Mouse (Mus musculus) ES-E14 (cell line): ENCODE data around the gene Lrp1. TPM values are rescaled to one million over a fixed set of nuclear protein-coding genes. Genes with fewer than 3 reads are reported as not detected.

Experiments used
- DNase-seq: peaks from one replicate; pipeline ENCODE4 v3.0.0-alpha.2; 2013; ENCODE audit warnings: low read depth, low spot score
- H3K27ac ChIP-seq: 2 replicates; pipeline ENCODE4 v1.5.1; 2012; ENCODE audit warnings: low read depth, mild to moderate bottlenecking, low read length, moderate library complexity, mixed read lengths; ENCODE audit not compliant: poor library complexity, insufficient read depth, severe bottlenecking
- H3K36me3 ChIP-seq: 2 replicates; pipeline ENCODE4 v1.6.1; 2012; ENCODE audit warnings: mild to moderate bottlenecking, low read length, moderate library complexity, mixed read lengths; ENCODE audit not compliant: control insufficient read depth, poor library complexity, insufficient read depth, severe bottlenecking
- H3K4me1 ChIP-seq, 2 experiments: fragments of 150-350 bp in 1 of 2; sonication (generic) in 1 of 2; 2 replicates each; pipeline ENCODE4 v1.6.1; 2012; ENCODE audit warnings: low read length in 2 of 2, mild to moderate bottlenecking in 1 of 2, mixed read lengths in 1 of 2; ENCODE audit not compliant: control insufficient read depth in 2 of 2, insufficient read depth in 2 of 2, poor library complexity in 1 of 2
- H3K4me3 ChIP-seq, 2 experiments: fragments of 150-350 bp in 1 of 2; sonication (generic) in 1 of 2; 2 replicates each; pipeline ENCODE4 v1.5.1; 2012; ENCODE audit warnings: low read length in 2 of 2, low read depth in 1 of 2, mild to moderate bottlenecking in 1 of 2, mixed read lengths in 1 of 2; ENCODE audit not compliant: insufficient read depth in 1 of 2, poor library complexity in 1 of 2, severe bottlenecking in 1 of 2
- H3K9ac ChIP-seq: 2 replicates; pipeline ENCODE4 v1.6.1; 2012; ENCODE audit warnings: low read depth, mild to moderate bottlenecking, low read length, mixed read lengths; ENCODE audit not compliant: poor library complexity, insufficient read depth, severe bottlenecking
- H3K9me3 ChIP-seq: fragments of 150-350 bp; sonication (generic); 2 replicates; pipeline ENCODE4 v1.6.1; 2012; ENCODE audit warnings: low read depth, mild to moderate bottlenecking, low read length; ENCODE audit not compliant: control insufficient read depth, insufficient read depth
- CHD2 ChIP-seq: IDR thresholded peaks from 2 replicates; pipeline ENCODE4 v1.6.1; 2014; ENCODE audit warnings: mild to moderate bottlenecking, low read depth, low read length, inconsistent platforms
- HCFC1 ChIP-seq: IDR thresholded peaks from 2 replicates; pipeline ENCODE4 v1.6.1; 2012; ENCODE audit warnings: low read length, inconsistent platforms, borderline replicate concordance; ENCODE audit not compliant: insufficient read depth
- MAFK ChIP-seq: IDR thresholded peaks from 2 replicates; pipeline ENCODE4 v1.6.1; 2014; ENCODE audit warnings: mild to moderate bottlenecking, low read depth, low read length, inconsistent platforms; ENCODE audit not compliant: insufficient read depth
- ZC3H11A ChIP-seq: IDR thresholded peaks from 2 replicates; pipeline ENCODE4 v1.6.1; 2012; ENCODE audit warnings: low read depth, mild to moderate bottlenecking, inconsistent platforms, low read length, borderline replicate concordance
- ZNF384 ChIP-seq: IDR thresholded peaks from 2 replicates; pipeline ENCODE4 v1.6.1; 2012; ENCODE audit warnings: low read depth, low read length, inconsistent platforms
- in situ Hi-C, 2 experiments: fragments of 600-800 bp; cut with MboI; formaldehyde crosslinking; loops; one replicate each; pipeline ENCODE4 v1.15.1; 2025; ENCODE audit warnings: low sequenced_read_pairs in 2 of 2, inconsistent platforms in 1 of 2; ENCODE audit not compliant: unreplicated experiment in 2 of 2
- total RNA-seq: library from RNA; depleted of rRNA; stranded (reverse); fragments of 300-350 nt; gene quantifications from 2 replicates; pipeline ENCODE4 v1.2.3, GENCODE M21; 2012

Gene Lrp1
- total RNA-seq, 1 experiment: 69.6 TPM

GRCm38 (mm10) chr10:127667269-127668092 lies 46.5 kb upstream of the Lrp1 start:
- Histone ChIP-seq H3K27ac (peak overlapping the region; percentile 79), H3K9me3 (no peaks in the 10 kb centered on the region), H3K4me1 (peaks cover 0 to 29% of the 10 kb centered on the region in 2 experiments; a peak in 2 of 4 replicates), H3K9ac (peak overlapping the region; percentile 64), H3K4me3 (peak overlapping the region; percentile 53 to 79), H3K36me3 (peaks cover 7% of the 10 kb centered on the region; the same call in 1 of the 2 replicates)
- DNase-seq: no peak
- TF ChIP-seq CHD2 (no peak; the same call in 1 of the 2 replicates), ZC3H11A (no peak), MAFK (no peak), ZNF384 (no peak), HCFC1 (no peak)
- in situ Hi-C loops: no loop called here

GRCm38 (mm10) chr10:127666501-127667268 lies 45.7 kb upstream of the Lrp1 start, which contains the start of gene Nemp1:
TSS of gene Nemp1 (plus strand) at chr10:127666901.
- Histone ChIP-seq H3K4me1 (peaks cover 0 to 29% of the 10 kb centered on the region in 2 experiments; a peak in 2 of 4 replicates), H3K27ac (peak within 1 kb of the TSS; percentile 79; the same call in 1 of the 2 replicates), H3K9me3 (no peaks in the 10 kb centered on the region), H3K4me3 (peak within 1 kb of the TSS; percentile 53 to 79), H3K9ac (peak within 1 kb of the TSS; percentile 64), H3K36me3 (peaks cover 7% of the 10 kb centered on the region; the same call in 1 of the 2 replicates)
- no peak for DNase-seq
- in situ Hi-C loops: no loop called here
- TF ChIP-seq HCFC1: no peak
- no peak for TF ChIP-seq ZNF384
- no peak for TF ChIP-seq MAFK
- TF ChIP-seq CHD2: no peak
- no peak for TF ChIP-seq ZC3H11A

GRCm38 (mm10) chr10:127665366-127666181 lies 44.6 kb upstream of the Lrp1 start:
- H3K36me3 ChIP-seq: peaks cover 7% of the 10 kb centered on the region; the same call in 1 of the 2 replicates
- no peak overlapping the region for H3K27ac ChIP-seq
- in situ Hi-C loops: no loop called here
- no peak for DNase-seq
- peak overlapping the region; percentile 53 to 79 for H3K4me3 ChIP-seq
- peak overlapping the region; percentile 63; the same call in 1 of the 2 replicates for H3K9ac ChIP-seq
- no peak for TF ChIP-seq MAFK
- TF ChIP-seq CHD2: no peak
- TF ChIP-seq ZNF384: no peak
- no peak for TF ChIP-seq ZC3H11A
- TF ChIP-seq HCFC1: no peak
- peaks cover 0 to 34% of the 10 kb centered on the region in 2 experiments; a peak in 2 of 4 replicates for H3K4me1 ChIP-seq
- no peaks in the 10 kb centered on the region for H3K9me3 ChIP-seq

- no peak for TF ChIP-seq MAFK
- no peak for TF ChIP-seq ZNF384
- no peak for TF ChIP-seq CHD2
- TF ChIP-seq HCFC1: no peak
- no peak for TF ChIP-seq ZC3H11A
- Histone ChIP-seq H3K9ac (no peak overlapping the region), H3K9me3 (no peaks in the 10 kb centered on the region), H3K27ac (no peak overlapping the region), H3K4me1 (peaks cover 0 to 34% of the 10 kb centered on the region in 2 experiments; a peak in 2 of 4 replicates), H3K36me3 (peaks cover 10% of the 10 kb centered on the region), H3K4me3 (no peak overlapping the region)
- in situ Hi-C loops: no loop called here
- no peak for DNase-seq
Measured at GRCm38 (mm10) chr10:127664891-127665290, 43.9 kb upstream of the Lrp1 start.
